Mouse (Mus musculus): Measurements from ENCODE around the gene Fgd6. TPM values are rescaled to one million over a fixed set of nuclear protein-coding genes. Genes with fewer than 3 reads are reported as not detected.

Gene Fgd6
- polyA plus RNA-seq, 1 experiment, result 0.04 TPM

- Histone ChIP-seq H3K9me3 (ENCODE audit: control insufficient read depth, low read length) (no peaks in the 10 kb centered on the region), H3K27me3 (ENCODE audit: control insufficient read depth) (no peaks in the 10 kb centered on the region), H3K4me3 (replicated peaks) (no peak overlapping the region), H3K36me3 (ENCODE audit: control insufficient read depth) (peaks cover 56% of the 10 kb centered on the region), H3K4me1 (ENCODE audit: control insufficient read depth) (no peaks in the 10 kb centered on the region)
- TF ChIP-seq GATA1 (IDR thresholded peaks at IDR 0.05; ENCODE audit: low read length) (no peak), TAL1 (IDR thresholded peaks at IDR 0.05; ENCODE audit: low read length) (no peak)
These were observed 135.8 kb downstream of the Fgd6 start for GRCm38 (mm10) chr10:94171440-94172130.

GRCm38 (mm10) chr10:94172137-94172536 lies 136.3 kb downstream of the Fgd6 start:
- no peak overlapping the region for H3K4me3 ChIP-seq (replicated peaks)
- no peaks in the 10 kb centered on the region for H3K9me3 ChIP-seq (ENCODE audit: control insufficient read depth, low read length)
- peaks cover 52% of the 10 kb centered on the region for H3K36me3 ChIP-seq (ENCODE audit: control insufficient read depth)
- no peak for TF ChIP-seq TAL1 (IDR thresholded peaks at IDR 0.05; ENCODE audit: low read length)
- no peaks in the 10 kb centered on the region for H3K4me1 ChIP-seq (ENCODE audit: control insufficient read depth)
- H3K27me3 ChIP-seq (ENCODE audit: control insufficient read depth), result no peaks in the 10 kb centered on the region

GRCm38 (mm10) chr10:94172706-94173105 lies 136.9 kb downstream of the Fgd6 start:
- H3K9me3 ChIP-seq (ENCODE audit: control insufficient read depth, low read length), result no peaks in the 10 kb centered on the region
- H3K4me1 ChIP-seq (ENCODE audit: control insufficient read depth), result no peaks in the 10 kb centered on the region
- peaks cover 47% of the 10 kb centered on the region for H3K36me3 ChIP-seq (ENCODE audit: control insufficient read depth)
- no peaks in the 10 kb centered on the region for H3K27me3 ChIP-seq (ENCODE audit: control insufficient read depth)
- no peak for TF ChIP-seq TAL1 (IDR thresholded peaks at IDR 0.05; ENCODE audit: low read length)
- TF ChIP-seq GATA1 (IDR thresholded peaks at IDR 0.05; ENCODE audit: low read length), result no peak
- no peak overlapping the region for H3K4me3 ChIP-seq (replicated peaks)

- TF ChIP-seq GATA1 (IDR thresholded peaks at IDR 0.05; ENCODE audit: low read length) (no peak), TAL1 (IDR thresholded peaks at IDR 0.05; ENCODE audit: low read length) (no peak)
- Histone ChIP-seq H3K36me3 (ENCODE audit: control insufficient read depth) (peaks cover 34% of the 10 kb centered on the region), H3K9me3 (ENCODE audit: control insufficient read depth, low read length) (no peaks in the 10 kb centered on the region), H3K27me3 (ENCODE audit: control insufficient read depth) (no peaks in the 10 kb centered on the region), H3K4me1 (ENCODE audit: control insufficient read depth) (no peaks in the 10 kb centered on the region), H3K4me3 (replicated peaks) (no peak overlapping the region)
These were observed 138.9 kb downstream of the Fgd6 start for GRCm38 (mm10) chr10:94174652-94175051.

GRCm38 (mm10) chr10:94183199-94183598 lies 147.4 kb downstream of the Fgd6 start:
- H3K9me3 ChIP-seq (ENCODE audit: control insufficient read depth, low read length), result no peaks in the 10 kb centered on the region
- no peaks in the 10 kb centered on the region for H3K27me3 ChIP-seq (ENCODE audit: control insufficient read depth)

More at GRCm38 (mm10) chr10:94183199-94183598, 147.4 kb downstream of the Fgd6 start:
- H3K36me3 ChIP-seq (ENCODE audit: control insufficient read depth), result peaks cover 16% of the 10 kb centered on the region
- no peaks in the 10 kb centered on the region for H3K4me1 ChIP-seq (ENCODE audit: control insufficient read depth)
- TF ChIP-seq TAL1 (IDR thresholded peaks at IDR 0.05; ENCODE audit: low read length), result no peak
- no peak for TF ChIP-seq GATA1 (IDR thresholded peaks at IDR 0.05; ENCODE audit: low read length)
- no peak overlapping the region for H3K4me3 ChIP-seq (replicated peaks)

Other genes starting within 250 kb of the Fgd6 start
- gene Usp44, start 204.4 kb upstream of the Fgd6 start, polyA plus RNA-seq (2012), result not detected in 2 replicates
- 117 and 146 TPM in 2 replicates for gene Metap2, start 138.9 kb upstream of the Fgd6 start, polyA plus RNA-seq (2012)
- 0.73 and 0.83 TPM in 2 replicates for gene Vezt, start 184 bp upstream of the Fgd6 start, polyA plus RNA-seq (2012)
- 0.03 TPM in 2 replicates for gene Nr2c1, start 112.0 kb downstream of the Fgd6 start, polyA plus RNA-seq (2012)
- 39.3 and 95.9 TPM in 2 replicates for gene Ndufa12, start 162.7 kb downstream of the Fgd6 start, polyA plus RNA-seq (2012)